Mouse (Mus musculus): Measurements from ENCODE around the gene Rad51b.

Gene Rad51b

GRCm38 (mm10) chr12:79380190-79380589, 83.1 kb downstream of the Rad51b start:
- DNase-seq (ENCODE audit: low spot score), result no peak

DNA sequence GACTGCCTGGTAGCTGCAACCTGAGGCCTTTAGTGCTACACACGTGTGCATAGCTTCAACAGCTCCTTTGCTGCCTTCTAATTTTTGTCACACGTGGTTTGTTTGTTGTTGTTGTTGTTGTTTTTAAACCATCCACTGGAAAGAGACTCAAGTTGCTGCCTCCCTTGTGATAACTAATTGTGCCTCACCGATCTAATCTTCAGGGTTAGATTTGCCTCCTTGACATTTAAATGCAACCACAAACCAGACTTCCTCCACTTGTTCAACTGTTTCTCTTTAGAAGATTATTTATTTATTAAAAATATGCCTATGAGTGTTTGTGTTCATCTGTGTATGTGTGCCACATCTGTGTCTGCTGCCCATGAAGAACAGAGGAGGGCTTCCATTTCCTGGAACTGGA, 84.4 kb downstream of the Rad51b start:
- DNase-seq (ENCODE audit: low spot score), result no peak

GRCm38 (mm10) chr12:79382416-79382815, 85.3 kb downstream of the Rad51b start:
- no peak for DNase-seq (ENCODE audit: low spot score)

GRCm38 (mm10) chr12:79383583-79383982, 86.5 kb downstream of the Rad51b start:
- peak; percentile 24 for DNase-seq (ENCODE audit: low spot score)

GRCm38 (mm10) chr12:79384787-79385186, 87.7 kb downstream of the Rad51b start:
- no peak for DNase-seq (ENCODE audit: low spot score)

- no peak for DNase-seq (ENCODE audit: low spot score)
Measured at GRCm38 (mm10) chr12:79385199-79385598, 88.1 kb downstream of the Rad51b start.

- no peak for DNase-seq (ENCODE audit: low spot score)
Measured at GRCm38 (mm10) chr12:79387886-79388285, 90.8 kb downstream of the Rad51b start.

DNA sequence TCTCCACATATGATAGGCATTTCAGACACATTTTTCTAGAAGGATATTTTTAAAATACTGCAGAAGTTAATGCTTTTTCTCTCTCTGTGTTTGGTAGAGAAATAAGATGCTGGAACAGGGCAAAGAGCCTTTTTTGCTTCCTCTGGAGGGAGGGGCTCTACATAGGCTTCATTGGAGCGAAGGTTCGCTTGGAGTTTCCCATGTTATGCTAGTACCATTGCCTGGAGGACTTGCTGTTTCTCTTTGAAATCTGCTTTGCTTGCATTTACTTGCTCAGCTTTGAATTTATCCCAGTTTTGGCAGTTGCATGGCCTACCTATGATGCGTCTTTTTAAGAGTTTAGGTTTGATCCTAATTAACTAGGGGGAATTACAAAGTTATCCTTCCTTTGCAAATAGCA, 92.2 kb downstream of the Rad51b start:
- DNase-seq (ENCODE audit: low spot score), result no peak

- no peak for DNase-seq (ENCODE audit: low spot score)
Measured at GRCm38 (mm10) chr12:79389971-79390370, 92.9 kb downstream of the Rad51b start.

GRCm38 (mm10) chr12:79393636-79394035, 96.6 kb downstream of the Rad51b start:
- DNase-seq (ENCODE audit: low spot score), result no peak

- DNase-seq (ENCODE audit: low spot score), result no peak
Measured at GRCm38 (mm10) chr12:79403992-79404391, 106.9 kb downstream of the Rad51b start.

GRCm38 (mm10) chr12:79404494-79404893, 107.4 kb downstream of the Rad51b start:
- DNase-seq (ENCODE audit: low spot score), result no peak

GRCm38 (mm10) chr12:79408677-79409076, 111.6 kb downstream of the Rad51b start:
- no peak for DNase-seq (ENCODE audit: low spot score)

DNA sequence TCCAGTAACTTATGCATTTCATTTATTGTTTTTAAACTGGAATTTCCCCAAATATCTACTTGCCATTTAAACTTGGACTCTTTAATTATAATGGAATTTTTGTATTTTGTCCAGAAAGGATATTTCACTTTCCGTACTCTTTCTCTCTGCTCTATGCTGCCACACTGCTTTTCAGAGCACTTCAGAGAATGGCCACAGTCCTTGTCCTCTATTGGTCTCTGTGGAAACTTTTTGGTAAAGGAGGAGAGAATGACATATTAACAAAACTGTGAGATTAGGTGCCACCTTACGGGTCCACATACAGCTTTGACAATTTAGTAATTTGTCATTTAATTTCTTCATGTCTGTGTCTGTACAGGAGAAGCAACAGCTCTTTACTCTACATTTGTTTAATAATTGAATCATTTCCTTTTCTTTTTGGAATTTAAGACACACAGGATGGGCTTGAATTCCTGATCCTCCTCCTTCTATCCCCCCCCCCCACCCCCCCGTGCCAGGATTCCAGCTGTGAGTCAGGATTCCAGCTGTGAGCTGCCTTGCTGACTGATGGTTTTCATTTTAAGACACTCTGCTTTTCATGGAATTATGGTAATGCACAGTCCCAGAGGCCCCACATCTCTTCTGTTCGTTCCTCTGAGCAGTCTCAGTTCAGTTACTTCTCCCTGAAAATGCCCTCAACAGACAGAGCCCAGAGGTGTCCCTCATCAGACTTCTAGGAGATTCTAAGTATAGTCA, 112.2 kb downstream of the Rad51b start:
- DNase-seq (ENCODE audit: low spot score), result no peak

GRCm38 (mm10) chr12:79412894-79413507, 115.9 kb downstream of the Rad51b start:
- no peak for DNase-seq (ENCODE audit: low spot score)

DNA sequence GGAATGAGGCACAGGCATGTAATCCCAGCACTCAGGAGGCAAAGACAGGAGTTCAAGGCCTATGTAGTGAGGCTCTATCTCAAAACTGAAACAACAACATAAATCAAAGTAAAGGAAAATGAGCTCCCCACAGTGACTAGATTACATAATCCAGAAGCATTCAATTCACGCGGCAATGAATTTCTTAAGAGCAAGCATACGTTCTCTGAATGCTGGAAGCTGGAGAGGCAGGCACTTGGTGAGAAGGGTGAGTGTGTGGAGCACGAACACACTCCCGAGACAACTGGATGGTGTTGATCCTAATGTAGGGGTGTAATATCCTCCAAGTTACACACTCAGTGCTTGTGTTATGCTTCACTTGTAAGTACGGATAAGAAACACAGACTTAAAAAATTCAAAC, 120.3 kb downstream of the Rad51b start:
- DNase-seq (ENCODE audit: low spot score), result no peak

- no peak for DNase-seq (ENCODE audit: low spot score)
Measured at GRCm38 (mm10) chr12:79420605-79421004, 123.5 kb downstream of the Rad51b start.

DNA sequence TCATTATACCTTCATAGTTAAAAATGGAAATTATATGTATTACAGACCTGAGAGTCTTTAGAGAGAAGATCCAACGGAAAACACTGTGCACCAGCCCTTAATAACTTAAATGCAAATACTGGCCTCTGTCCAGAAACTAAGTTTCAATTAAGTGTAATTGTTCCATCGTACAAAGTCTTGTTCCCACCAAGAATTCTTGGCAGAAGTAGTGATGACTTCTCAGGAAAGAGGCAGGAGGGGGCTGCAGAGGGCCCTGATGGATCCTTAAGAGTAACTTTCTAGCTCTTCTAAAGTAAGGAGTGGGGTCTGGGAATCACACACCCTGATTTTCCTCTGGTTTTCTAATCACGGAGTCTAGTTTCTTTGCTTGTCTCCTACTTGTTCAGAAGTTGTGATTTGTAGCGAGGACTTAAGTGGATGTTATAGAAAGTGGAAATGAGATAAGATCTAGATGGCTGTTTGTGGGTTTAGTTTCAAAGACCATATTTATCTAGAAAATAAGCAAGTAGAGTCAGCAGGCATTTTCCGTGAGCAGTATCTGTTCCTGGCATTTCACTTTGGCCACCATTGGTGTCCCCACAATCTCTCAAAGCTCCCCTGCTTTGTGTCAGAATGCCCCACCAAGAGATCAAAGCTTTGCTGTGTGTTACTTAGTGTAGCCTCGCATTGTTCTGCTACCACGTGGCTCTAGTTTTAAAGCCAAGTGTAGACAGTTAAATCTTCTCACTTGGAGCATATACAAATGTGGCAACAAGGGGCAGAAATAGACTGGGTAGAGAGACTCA, 132.6 kb downstream of the Rad51b start:
- DNase-seq (ENCODE audit: low spot score), result no peak

DNA sequence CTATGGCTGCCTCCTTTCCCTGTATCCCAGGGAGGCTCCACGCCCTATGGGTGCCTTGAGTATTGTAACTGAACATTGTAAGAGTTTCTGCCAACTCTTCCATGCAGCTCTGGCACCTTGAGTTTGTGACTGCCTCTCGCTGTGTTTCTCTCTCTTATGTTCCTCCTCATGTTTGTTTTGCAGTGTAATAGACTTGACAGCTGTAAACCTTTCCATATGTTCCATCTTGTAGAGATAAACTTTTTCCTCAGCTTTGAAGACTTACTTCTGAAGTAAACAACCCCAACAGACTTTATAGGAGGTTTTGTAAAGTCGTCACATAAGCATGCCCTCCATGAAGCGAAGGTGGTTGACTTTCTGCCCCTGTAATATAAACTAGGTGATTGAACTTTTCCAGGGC, 134.1 kb downstream of the Rad51b start:
- DNase-seq (ENCODE audit: low spot score), result no peak

DNA sequence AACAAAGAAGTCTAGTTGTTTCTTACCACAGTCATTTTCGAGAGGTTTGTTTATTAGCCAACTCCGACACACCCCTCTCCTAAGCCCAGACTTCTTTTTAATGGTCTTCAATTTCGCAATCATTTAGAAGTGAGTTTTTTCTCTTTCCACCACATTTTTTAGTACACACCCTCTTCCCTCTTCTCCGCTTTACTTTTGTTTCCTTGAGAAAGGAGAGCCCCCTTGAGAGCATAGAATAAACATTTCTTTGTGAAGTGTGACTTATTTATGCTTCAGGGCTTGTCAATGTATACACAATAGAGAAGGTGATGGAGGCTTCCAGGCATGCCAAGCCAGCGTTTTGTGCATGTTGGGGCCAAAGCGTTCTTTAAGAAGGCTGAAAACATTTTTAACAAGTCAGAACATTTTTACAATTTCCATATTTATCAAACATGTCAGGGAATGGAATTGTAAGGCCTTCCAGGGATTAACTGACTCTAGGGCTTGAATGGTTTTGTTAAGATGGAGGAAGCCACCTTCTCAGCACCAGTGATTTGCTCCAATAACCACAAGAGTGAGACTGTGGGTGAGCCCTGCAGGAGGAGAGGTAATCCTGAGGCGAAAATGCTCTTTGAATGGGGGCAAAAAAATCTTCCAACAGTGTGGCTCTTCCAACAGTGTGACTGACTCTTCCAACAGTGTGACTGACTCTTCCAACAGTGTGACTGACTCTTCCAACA, 136.8 kb downstream of the Rad51b start:
- DNase-seq (ENCODE audit: low spot score), result no peak

DNA sequence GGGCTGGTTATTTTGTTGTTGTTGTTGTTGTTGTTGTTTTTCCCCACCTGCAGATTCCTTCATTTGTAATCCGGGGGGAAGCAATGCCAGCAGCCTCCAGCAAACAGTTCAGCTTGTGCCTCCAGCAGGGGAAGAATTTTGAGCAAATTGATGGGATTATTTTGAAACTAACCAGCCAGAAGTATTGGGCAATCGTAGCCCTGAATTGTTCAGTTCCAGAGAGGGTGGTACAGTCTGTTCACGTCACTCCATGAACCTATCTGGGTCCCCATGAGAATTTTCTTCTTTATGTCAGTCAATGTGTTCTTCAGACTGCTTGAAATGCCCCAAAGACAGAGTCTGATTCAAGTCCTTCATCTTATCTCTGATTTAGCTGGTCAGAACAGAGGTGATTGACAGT, 138.4 kb downstream of the Rad51b start:
- DNase-seq (ENCODE audit: low spot score), result no peak

DNA sequence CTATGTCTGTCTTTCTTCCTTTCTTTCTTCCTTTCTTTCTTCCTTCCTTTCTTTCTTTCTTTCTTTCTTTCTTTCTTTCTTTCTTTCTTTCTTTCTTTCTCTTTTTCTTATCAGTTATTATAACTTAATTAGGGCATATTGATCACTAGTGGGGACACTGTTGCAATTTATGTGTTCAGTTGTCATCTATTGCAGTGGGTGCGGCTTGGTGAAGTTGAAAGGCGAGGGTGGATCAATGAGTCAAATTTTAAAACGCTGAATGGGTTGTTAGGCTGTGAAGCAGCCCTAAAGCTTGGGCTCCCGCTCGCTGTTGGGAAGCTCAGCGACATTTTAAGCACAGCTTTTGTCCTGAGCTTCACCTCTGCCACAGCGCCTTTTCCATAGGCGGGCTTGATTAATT, 139.0 kb downstream of the Rad51b start:
- no peak for DNase-seq (ENCODE audit: low spot score)

Measured in urinary bladder, postnatal 25 days (tissue).